Mouse (Mus musculus) midbrain, embryonic 10.5 days (tissue): ENCODE measurements around the gene Tpm1. TPM values are rescaled to one million over a fixed set of nuclear protein-coding genes. Genes with fewer than 3 reads are reported as not detected.
A peak's percentile ranks its signal among the peaks of the same experiment; 100 is the strongest.

Experiments used
- DNase-seq: peaks from one replicate; pipeline ENCODE4 v3.0.0-alpha.2; 2017; ENCODE audit warnings: low spot score
- H3K27ac ChIP-seq: fragments of 300-500 bp; sonication (generic); replicated peaks from 2 replicates; pipeline ENCODE4 v1.5.1; 2016; ENCODE audit warnings: mild to moderate bottlenecking
- H3K27me3 ChIP-seq: fragments of 300-500 bp; sonication (generic); 2 replicates; pipeline ENCODE4 v1.6.1; 2016; ENCODE audit warnings: low read depth, mild to moderate bottlenecking; ENCODE audit not compliant: poor library complexity, severe bottlenecking
- H3K36me3 ChIP-seq: fragments of 300-500 bp; sonication (generic); 2 replicates; pipeline ENCODE4 v1.6.1; 2016; ENCODE audit warnings: mild to moderate bottlenecking, moderate library complexity
- H3K4me1 ChIP-seq: fragments of 300-500 bp; sonication (generic); 2 replicates; pipeline ENCODE4 v1.6.1; 2016
- H3K4me3 ChIP-seq: fragments of 300-500 bp; sonication (generic); 2 replicates; pipeline ENCODE4 v1.5.1; 2016; ENCODE audit warnings: mild to moderate bottlenecking, moderate library complexity
- H3K9me3 ChIP-seq: fragments of 300-500 bp; sonication (generic); replicated peaks from 2 replicates; pipeline ENCODE4 v1.6.1; 2016; ENCODE audit warnings: mild to moderate bottlenecking
- WGBS: fragments of 180-500 bp; shearing (Covaris S2); methylation state at CpG from one replicate; pipeline ENCODE4 v1.1.7; 2016; 5-methylcytosine and 5-hydroxymethylcytosine counted together
- polyA plus RNA-seq: library from polyadenylated mRNA; unstranded; fragments of >200 nt; fragmentation: Nextera tagmentation; extraction: Ambion mirVana; gene quantifications from 2 replicates; pipeline ENCODE4 v1.2.1, GENCODE M21; 2016

Gene Tpm1
- polyA plus RNA-seq, 1 experiment from 2014 or later = 263 TPM

GRCm38 (mm10) chr9:67034677-67035076, 14.5 kb downstream of the Tpm1 start:
- Histone ChIP-seq H3K27ac (no peak overlapping the region), H3K9me3 (peaks cover 14% of the 10 kb centered on the region), H3K4me1 (peaks cover 10% of the 10 kb centered on the region), H3K36me3 (peaks cover 77% of the 10 kb centered on the region), H3K27me3 (no peaks in the 10 kb centered on the region), H3K4me3 (no peak overlapping the region)
- WGBS = 87% methylated on average over 4 of the region's 4 CpGs
- no peak for DNase-seq

- no peak for DNase-seq
- WGBS = 95% methylated on average over 10 of the region's 10 CpGs
- no peaks in the 10 kb centered on the region for H3K27me3 ChIP-seq
- H3K9me3 ChIP-seq = peaks cover 14% of the 10 kb centered on the region
- H3K4me3 ChIP-seq = no peak overlapping the region
- no peak overlapping the region for H3K27ac ChIP-seq
- no peaks in the 10 kb centered on the region for H3K4me1 ChIP-seq
- H3K36me3 ChIP-seq = peaks cover 94% of the 10 kb centered on the region
Observed at GRCm38 (mm10) chr9:67033016-67033415, 16.2 kb downstream of the Tpm1 start.

- peaks cover 14% of the 10 kb centered on the region for H3K9me3 ChIP-seq
- H3K27me3 ChIP-seq = no peaks in the 10 kb centered on the region
- no peaks in the 10 kb centered on the region for H3K4me1 ChIP-seq
- H3K27ac ChIP-seq = no peak overlapping the region
- DNase-seq = no peak
- WGBS = 98% methylated on average over 15 of the region's 15 CpGs
- no peak overlapping the region for H3K4me3 ChIP-seq
- H3K36me3 ChIP-seq = peaks cover 97% of the 10 kb centered on the region
Observed at GRCm38 (mm10) chr9:67032611-67033010, 16.6 kb downstream of the Tpm1 start.

- DNase-seq = no peak
- H3K4me3 ChIP-seq = no peak overlapping the region
- H3K36me3 ChIP-seq = peaks cover 97% of the 10 kb centered on the region
- no peaks in the 10 kb centered on the region for H3K27me3 ChIP-seq
- WGBS = 94% methylated on average over 13 of the region's 13 CpGs
- H3K4me1 ChIP-seq = no peaks in the 10 kb centered on the region
- no peak overlapping the region for H3K27ac ChIP-seq
- H3K9me3 ChIP-seq = peaks cover 4% of the 10 kb centered on the region
Observed at GRCm38 (mm10) chr9:67029518-67029917, 19.7 kb downstream of the Tpm1 start.

- no peak for DNase-seq
- 87% methylated on average over 4 of the region's 4 CpGs for WGBS
- Histone ChIP-seq H3K9me3 (no peaks in the 10 kb centered on the region), H3K36me3 (peaks cover 96% of the 10 kb centered on the region), H3K4me3 (no peak overlapping the region), H3K4me1 (no peaks in the 10 kb centered on the region), H3K27me3 (no peaks in the 10 kb centered on the region), H3K27ac (no peak overlapping the region)
Observed at GRCm38 (mm10) chr9:67028929-67029328, 20.3 kb downstream of the Tpm1 start.

GRCm38 (mm10) chr9:67028133-67028724, 21.0 kb downstream of the Tpm1 start:
- Histone ChIP-seq H3K27ac (no peak overlapping the region), H3K36me3 (peaks cover 94% of the 10 kb centered on the region), H3K4me1 (no peaks in the 10 kb centered on the region), H3K4me3 (no peak overlapping the region), H3K9me3 (no peaks in the 10 kb centered on the region), H3K27me3 (no peaks in the 10 kb centered on the region)
- 91% methylated on average over 12 of the region's 12 CpGs for WGBS
- no peak for DNase-seq

- Histone ChIP-seq H3K27ac (no peak overlapping the region), H3K36me3 (peaks cover 92% of the 10 kb centered on the region), H3K27me3 (no peaks in the 10 kb centered on the region), H3K4me3 (no peak overlapping the region), H3K9me3 (no peaks in the 10 kb centered on the region), H3K4me1 (no peaks in the 10 kb centered on the region)
- 94% methylated on average over 7 of the region's 7 CpGs for WGBS
- DNase-seq = no peak
Observed at GRCm38 (mm10) chr9:67026890-67027289, 22.3 kb downstream of the Tpm1 start.

- H3K4me1 ChIP-seq = no peaks in the 10 kb centered on the region
- WGBS = 94% methylated on average over 7 of the region's 7 CpGs
- H3K36me3 ChIP-seq = peaks cover 91% of the 10 kb centered on the region
- no peaks in the 10 kb centered on the region for H3K27me3 ChIP-seq
- H3K9me3 ChIP-seq = no peaks in the 10 kb centered on the region
- no peak overlapping the region for H3K4me3 ChIP-seq
- no peak overlapping the region for H3K27ac ChIP-seq
- DNase-seq = no peak
Observed at GRCm38 (mm10) chr9:67026061-67026460, 23.1 kb downstream of the Tpm1 start.

- H3K36me3 ChIP-seq = peaks cover 84% of the 10 kb centered on the region
- no peaks in the 10 kb centered on the region for H3K27me3 ChIP-seq
- DNase-seq = no peak
- no peaks in the 10 kb centered on the region for H3K9me3 ChIP-seq
- no peak overlapping the region for H3K27ac ChIP-seq
- WGBS = 93% methylated on average over 17 of the region's 17 CpGs
- no peak overlapping the region for H3K4me3 ChIP-seq
- no peaks in the 10 kb centered on the region for H3K4me1 ChIP-seq
Observed at GRCm38 (mm10) chr9:67024889-67025692, 24.1 kb downstream of the Tpm1 start.

- WGBS = 93% methylated on average over 9 of the region's 9 CpGs
- Histone ChIP-seq H3K27me3 (no peaks in the 10 kb centered on the region), H3K4me1 (no peaks in the 10 kb centered on the region), H3K27ac (no peak overlapping the region), H3K9me3 (no peaks in the 10 kb centered on the region), H3K36me3 (peaks cover 67% of the 10 kb centered on the region), H3K4me3 (no peak overlapping the region)
- no peak for DNase-seq
Observed at GRCm38 (mm10) chr9:67023371-67023770, 25.8 kb downstream of the Tpm1 start.

GRCm38 (mm10) chr9:67020063-67020462, 29.1 kb downstream of the Tpm1 start:
- Histone ChIP-seq H3K27me3 (no peaks in the 10 kb centered on the region), H3K4me3 (no peak overlapping the region), H3K27ac (no peak overlapping the region), H3K36me3 (peaks cover 37% of the 10 kb centered on the region), H3K9me3 (no peaks in the 10 kb centered on the region), H3K4me1 (no peaks in the 10 kb centered on the region)
- 74% methylated on average over 2 of the region's 2 CpGs for WGBS
- no peak for DNase-seq

- Histone ChIP-seq H3K27me3 (no peaks in the 10 kb centered on the region), H3K36me3 (no peaks in the 10 kb centered on the region), H3K4me1 (peaks cover 18% of the 10 kb centered on the region), H3K27ac (no peak overlapping the region), H3K9me3 (no peaks in the 10 kb centered on the region), H3K4me3 (no peak overlapping the region)
- DNase-seq = no peak
- WGBS = 73% methylated on average over 2 of the region's 2 CpGs
Observed at GRCm38 (mm10) chr9:67013501-67013900, 35.7 kb downstream of the Tpm1 start.

GRCm38 (mm10) chr9:67012470-67012869, 36.7 kb downstream of the Tpm1 start:
- H3K27me3 ChIP-seq = no peaks in the 10 kb centered on the region
- WGBS = 49% methylated on average over 3 of the region's 3 CpGs
- no peaks in the 10 kb centered on the region for H3K9me3 ChIP-seq
- no peak overlapping the region for H3K4me3 ChIP-seq
- DNase-seq = no peak
- no peaks in the 10 kb centered on the region for H3K36me3 ChIP-seq
- 0 out of 2 replicates have a peak overlapping the region, but pooled peaks have one; percentile 46 for H3K27ac ChIP-seq
- peaks cover 20% of the 10 kb centered on the region for H3K4me1 ChIP-seq
